Mouse (Mus musculus) myocyte (in vitro differentiated cells): ENCODE results near the gene Top1. TPM values are rescaled to one million over a fixed set of nuclear protein-coding genes. Genes with fewer than 3 reads are reported as not detected.

Experiments
- H3K27me3 ChIP-seq: one replicate; pipeline ENCODE4 v1.6.1; 2011; ENCODE audit not compliant: control insufficient read depth, insufficient read depth, insufficient read length
- H3K36me3 ChIP-seq: one replicate; pipeline ENCODE4 v1.6.1; 2011; ENCODE audit not compliant: control insufficient read depth, insufficient read depth
- H3K4me2 ChIP-seq: one replicate; pipeline ENCODE4 v1.6.1; 2011; ENCODE audit warnings: low read depth, control low read depth
- H3K4me3 ChIP-seq: one replicate; pipeline ENCODE4 v1.5.1; 2011; ENCODE audit warnings: mild to moderate bottlenecking, control low read depth, moderate library complexity
- H3K79me2 ChIP-seq: one replicate; pipeline ENCODE4 v1.6.1; 2011; ENCODE audit not compliant: control insufficient read depth, insufficient read depth
- H3ac ChIP-seq: one replicate; pipeline ENCODE4 v1.6.1; 2011; ENCODE audit not compliant: control insufficient read depth, insufficient read length
- CEBPB ChIP-seq: IDR thresholded peaks from 2 replicates; pipeline ENCODE4 v1.6.1; 2011; ENCODE audit warnings: mild to moderate bottlenecking, moderate library complexity; ENCODE audit not compliant: poor library complexity, insufficient read depth, severe bottlenecking
- E2F4 ChIP-seq: IDR thresholded peaks from one replicate; pipeline ENCODE4 v1.6.1; 2011; ENCODE audit warnings: mild to moderate bottlenecking, control low read depth, moderate library complexity; ENCODE audit not compliant: insufficient read depth
- MAX ChIP-seq: IDR thresholded peaks from one replicate; pipeline ENCODE4 v1.6.1; 2011; ENCODE audit warnings: low read depth, mild to moderate bottlenecking, control low read depth
- MYOD1 ChIP-seq, 3 experiments: IDR thresholded peaks; one replicate each; pipeline ENCODE4 v1.6.1; 2011; ENCODE audit warnings: control low read depth in 2 of 3, low read depth in 2 of 3, mild to moderate bottlenecking in 2 of 3, moderate library complexity in 1 of 3; ENCODE audit not compliant: insufficient read length in 2 of 3, control insufficient read depth in 1 of 3
- MYOG ChIP-seq, 3 experiments: IDR thresholded peaks; one replicate each; pipeline ENCODE4 v1.6.1; 2011; ENCODE audit warnings: control low read depth in 2 of 3, low read depth in 2 of 3, mild to moderate bottlenecking in 2 of 3; ENCODE audit not compliant: insufficient read length in 2 of 3, control insufficient read depth in 1 of 3, insufficient read depth in 1 of 3
- POLR2A ChIP-seq: IDR thresholded peaks from one replicate; pipeline ENCODE4 v1.6.1; 2011; ENCODE audit warnings: low read depth, mild to moderate bottlenecking, control low read depth, moderate library complexity; ENCODE audit not compliant: insufficient read length
- POLR2AphosphoS2 ChIP-seq: IDR thresholded peaks from one replicate; pipeline ENCODE4 v1.6.1; 2011; ENCODE audit warnings: low read depth, control low read depth; ENCODE audit not compliant: insufficient read length
- REST ChIP-seq: IDR thresholded peaks from one replicate; pipeline ENCODE4 v1.6.1; 2011; ENCODE audit warnings: mild to moderate bottlenecking, control low read depth, moderate library complexity; ENCODE audit not compliant: insufficient read depth, insufficient read length
- SRF ChIP-seq: IDR thresholded peaks from one replicate; pipeline ENCODE4 v1.6.1; 2011; ENCODE audit warnings: low read depth; ENCODE audit not compliant: control insufficient read depth, insufficient read length
- TCF12 ChIP-seq: IDR thresholded peaks from one replicate; pipeline ENCODE4 v1.6.1; 2011; ENCODE audit warnings: mild to moderate bottlenecking, control low read depth; ENCODE audit not compliant: poor library complexity, insufficient read depth, severe bottlenecking
- TCF3 ChIP-seq: IDR thresholded peaks from one replicate; pipeline ENCODE4 v1.6.1; 2011; ENCODE audit warnings: low read depth, control low read depth; ENCODE audit not compliant: insufficient read length
- USF1 ChIP-seq: IDR thresholded peaks from one replicate; pipeline ENCODE4 v1.6.1; 2011; ENCODE audit warnings: low read depth, mild to moderate bottlenecking, control low read depth, moderate library complexity
- polyA plus RNA-seq: library from polyadenylated mRNA; unstranded; fragments of >200 nt; fragmentation: generic; extraction: Trizol; gene quantifications from one replicate; pipeline ENCODE4 v1.2.1, GENCODE M21; 2012; ENCODE audit warnings: missing spikeins

Top1 gene
- polyA plus RNA-seq, 1 experiment: 37.2 TPM

GRCm38 (mm10) chr2:160619300-160619699, 26.4 kb upstream of the Top1 start:
- H3K4me3 ChIP-seq: peak overlapping the region; percentile 30
- no peaks in the 10 kb centered on the region for H3K79me2 ChIP-seq
- H3K4me2 ChIP-seq: peak overlapping the region; percentile 60
- H3K27me3 ChIP-seq: no peaks in the 10 kb centered on the region
- H3K36me3 ChIP-seq: no peaks in the 10 kb centered on the region
- H3ac ChIP-seq: no peak overlapping the region
- TF ChIP-seq CEBPB (no peak), POLR2A (peak; percentile 37), MYOD1 (IDR thresholded peaks at IDR 0.05; ENCODE audit: control insufficient read depth in 1 of 3, insufficient read length in 2 of 3, low read depth in 2 of 3) (peak in 2 of 3 experiments; percentile 48 to 76), E2F4 (no peak), MAX (no peak), TCF12 (peak; percentile 65), TCF3 (no peak), USF1 (no peak), REST (no peak), SRF (no peak), MYOG (IDR thresholded peaks at IDR 0.05; ENCODE audit: control insufficient read depth in 1 of 3, insufficient read depth in 1 of 3, insufficient read length in 2 of 3, low read depth in 2 of 3) (peak in 2 of 3 experiments; percentile 35 to 51), POLR2AphosphoS2 (no peak)

GRCm38 (mm10) chr2:160619831-160620230, 25.9 kb upstream of the Top1 start:
- TF ChIP-seq TCF12 (peak; percentile 77), REST (no peak), CEBPB (peak; percentile 81), USF1 (peak; percentile 87), MYOD1 (IDR thresholded peaks at IDR 0.05; ENCODE audit: control insufficient read depth in 1 of 3, insufficient read length in 2 of 3, low read depth in 2 of 3) (peak; percentile 80 to 86 (median 82)), MYOG (IDR thresholded peaks at IDR 0.05; ENCODE audit: control insufficient read depth in 1 of 3, insufficient read depth in 1 of 3, insufficient read length in 2 of 3, low read depth in 2 of 3) (peak; percentile 6 to 85 (median 82)), SRF (no peak)
- Histone ChIP-seq H3K27me3 (no peaks in the 10 kb centered on the region), H3K36me3 (no peaks in the 10 kb centered on the region), H3K4me2 (peak overlapping the region; percentile 60), H3ac (no peak overlapping the region), H3K4me3 (peak overlapping the region; percentile 30), H3K79me2 (no peaks in the 10 kb centered on the region)

- peak overlapping the region; percentile 30 for H3K4me3 ChIP-seq
- H3K4me2 ChIP-seq: peak overlapping the region; percentile 60
- TF ChIP-seq POLR2A: no peak
- TF ChIP-seq TCF3: no peak
- TF ChIP-seq POLR2AphosphoS2: no peak
- TF ChIP-seq MYOG (IDR thresholded peaks at IDR 0.05; ENCODE audit: control insufficient read depth in 1 of 3, insufficient read depth in 1 of 3, insufficient read length in 2 of 3, low read depth in 2 of 3): no peak
- no peak for TF ChIP-seq MYOD1 (IDR thresholded peaks at IDR 0.05; ENCODE audit: control insufficient read depth in 1 of 3, insufficient read length in 2 of 3, low read depth in 2 of 3)
- no peak for TF ChIP-seq USF1
- TF ChIP-seq E2F4: no peak
- no peak for TF ChIP-seq REST
- TF ChIP-seq TCF12: no peak
- TF ChIP-seq SRF: no peak
- no peak for TF ChIP-seq CEBPB
- TF ChIP-seq MAX: no peak
- no peak overlapping the region for H3ac ChIP-seq
- no peaks in the 10 kb centered on the region for H3K79me2 ChIP-seq
- no peaks in the 10 kb centered on the region for H3K36me3 ChIP-seq
- no peaks in the 10 kb centered on the region for H3K27me3 ChIP-seq
These were observed 25.3 kb upstream of the Top1 start for GRCm38 (mm10) chr2:160620279-160620963.

GRCm38 (mm10) chr2:160621001-160621448, 24.7 kb upstream of the Top1 start:
- Histone ChIP-seq H3K4me3 (no peak overlapping the region), H3K27me3 (no peaks in the 10 kb centered on the region), H3K36me3 (no peaks in the 10 kb centered on the region), H3K79me2 (no peaks in the 10 kb centered on the region), H3K4me2 (peak overlapping the region; percentile 60), H3ac (no peak overlapping the region)
- no peak for TF ChIP-seq POLR2A
- no peak for TF ChIP-seq MAX
- 0 out of 2 replicates have a peak, but pooled peaks have one; percentile 26 for TF ChIP-seq CEBPB
- peak; percentile 89 for TF ChIP-seq TCF12
- TF ChIP-seq MYOG (IDR thresholded peaks at IDR 0.05; ENCODE audit: control insufficient read depth in 1 of 3, insufficient read depth in 1 of 3, insufficient read length in 2 of 3, low read depth in 2 of 3): peak; percentile 96 to 98 (median 98)
- TF ChIP-seq MYOD1 (IDR thresholded peaks at IDR 0.05; ENCODE audit: control insufficient read depth in 1 of 3, insufficient read length in 2 of 3, low read depth in 2 of 3): peak; percentile 78 to 99 (median 97)
- peak; percentile 46 for TF ChIP-seq SRF
- TF ChIP-seq POLR2AphosphoS2: no peak
- peak; percentile 96 for TF ChIP-seq TCF3
